8 mouse cellular contexts compared by ENCODE assay signal in the genomic region with DNA sequence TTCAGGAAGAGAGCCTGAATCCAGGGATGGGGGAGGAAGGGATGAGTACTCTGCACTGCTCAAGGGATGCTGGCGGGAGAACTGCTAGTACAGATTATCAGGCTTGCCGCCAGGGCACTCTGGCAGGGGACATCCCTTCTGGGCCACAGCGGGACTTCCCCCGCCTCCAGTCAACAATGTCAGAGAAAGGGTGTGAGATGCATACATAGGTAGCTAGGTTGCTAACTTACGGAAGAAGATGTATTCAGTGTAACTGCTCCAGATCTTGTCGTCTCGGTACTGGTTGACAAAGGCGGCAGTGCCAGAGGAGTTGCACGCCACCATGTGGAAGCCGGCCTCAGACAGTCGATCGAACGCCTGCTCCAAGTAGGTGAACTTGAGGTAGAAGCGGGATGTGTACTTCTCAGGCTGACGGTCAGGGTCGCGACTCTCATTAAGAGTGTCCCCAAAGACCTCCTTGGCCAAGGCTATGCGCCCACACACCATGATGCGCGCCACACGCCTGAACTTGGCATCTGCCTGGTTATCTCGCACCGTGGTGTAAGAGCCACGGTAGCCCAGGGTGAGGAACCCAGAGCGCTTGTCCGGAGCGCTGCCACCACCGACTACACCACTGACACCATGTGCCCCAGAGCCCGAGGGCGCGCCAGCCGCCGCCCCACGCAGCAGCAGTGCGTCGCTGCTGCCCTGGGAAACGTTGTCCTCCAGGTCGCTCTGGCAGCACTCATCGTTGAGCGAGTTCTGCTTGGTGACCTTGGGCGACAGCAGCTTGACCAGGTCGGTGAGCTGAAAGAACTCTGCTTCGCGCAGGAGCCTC. TPM values are rescaled to one million over a fixed set of nuclear protein-coding genes. Genes with fewer than 3 reads are reported as not detected.
DNase-seq lines count a peak whose midpoint lies in the region; ATAC-seq and TF ChIP-seq lines count a peak whose summit lies in the region.

No protein-coding gene starts in this region.

- peak; percentile 54 for TF ChIP-seq CTCF in stomach, postnatal 0 days (IDR thresholded peaks at IDR 0.05; ENCODE audit: low read depth)

- TF ChIP-seq EP300 in stomach, postnatal 0 days (optimal IDR thresholded peaks at IDR 0.05) = no peak

- peak; percentile 57 for DNase-seq in adrenal gland, adult 2 months
- peak; percentile 85 to 89 for DNase-seq in cerebellum, postnatal 14 days
- DNase-seq in frontal cortex, postnatal 25 days (ENCODE audit: low spot score in 2 of 2) = peak; percentile 40
- DNase-seq in left cerebral cortex, adult 9 months (ENCODE audit: low spot score in 2 of 2) = peak; percentile 35 to 57
- DNase-seq in midbrain, embryonic 10.5 days (ENCODE audit: low spot score) = peak; percentile 61
- peak; percentile 43 for DNase-seq in stomach, postnatal 0 days (ENCODE audit: low spot score)
- DNase-seq in urinary bladder, postnatal 10 days (ENCODE audit: low spot score) = no peak

- no peak overlapping the region for H3K27ac ChIP-seq in intestine, embryonic 15.5 days
- H3K27ac ChIP-seq in midbrain, embryonic 10.5 days (replicated peaks) = peak overlapping the region; percentile 71
- H3K27ac ChIP-seq in stomach, postnatal 0 days (replicated peaks) = no peak overlapping the region

- H3K27me3 ChIP-seq in intestine, embryonic 15.5 days (replicated peaks) = peaks cover 21% of the 10 kb centered on the region
- peaks cover 40% of the 10 kb centered on the region for H3K27me3 ChIP-seq in midbrain, embryonic 10.5 days (ENCODE audit: low read depth, poor library complexity, severe bottlenecking)
- no peaks in the 10 kb centered on the region for H3K27me3 ChIP-seq in stomach, postnatal 0 days (ENCODE audit: control insufficient read depth, insufficient read depth, low read length)

- no peaks in the 10 kb centered on the region for H3K9me3 ChIP-seq in intestine, embryonic 15.5 days
- no peaks in the 10 kb centered on the region for H3K9me3 ChIP-seq in midbrain, embryonic 10.5 days (replicated peaks)
- H3K9me3 ChIP-seq in stomach, postnatal 0 days (ENCODE audit: control insufficient read depth, low read length) = no peaks in the 10 kb centered on the region

- H3K4me1 ChIP-seq in intestine, embryonic 15.5 days (replicated peaks) = 0 out of 2 replicates have a peak, but pooled peaks cover 11% of the 10 kb centered on the region
- H3K4me1 ChIP-seq in midbrain, embryonic 10.5 days = peaks cover 24% of the 10 kb centered on the region
- no peaks in the 10 kb centered on the region for H3K4me1 ChIP-seq in stomach, postnatal 0 days (replicated peaks; ENCODE audit: control insufficient read depth, insufficient read depth)

- peak overlapping the region; percentile 54 for H3K4me3 ChIP-seq in intestine, embryonic 15.5 days (replicated peaks)
- H3K4me3 ChIP-seq in midbrain, embryonic 10.5 days = peak overlapping the region; percentile 69
- H3K4me3 ChIP-seq in stomach, postnatal 0 days (ENCODE audit: low read depth, low read length) = peak overlapping the region; percentile 48

- ATAC-seq in intestine, embryonic 15.5 days = peak; percentile 58
- peak; percentile 33; the same call in 1 of the 2 replicates for ATAC-seq in stomach, postnatal 0 days (ENCODE audit: low FRiP score, low TSS enrichment)

- WGBS in intestine, embryonic 15.5 days = 1% methylated on average over 44 of the region's 44 CpGs
- WGBS in midbrain, embryonic 10.5 days = 2% methylated on average over 44 of the region's 44 CpGs
- WGBS in stomach, postnatal 0 days = 1% methylated on average over 44 of the region's 44 CpGs

- peak overlapping the region; percentile 96 for H3K4me2 ChIP-seq in intestine, embryonic 15.5 days (replicated peaks)
- peak overlapping the region; percentile 84 for H3K4me2 ChIP-seq in stomach, postnatal 0 days (replicated peaks; ENCODE audit: low read depth)

- peak overlapping the region; percentile 26; the same call in 1 of the 2 replicates for H3K9ac ChIP-seq in intestine, embryonic 15.5 days
- no peak overlapping the region for H3K9ac ChIP-seq in stomach, postnatal 0 days (ENCODE audit: low read length)

- no peaks in the 10 kb centered on the region for H3K36me3 ChIP-seq in intestine, embryonic 15.5 days
- no peaks in the 10 kb centered on the region for H3K36me3 ChIP-seq in midbrain, embryonic 10.5 days
- H3K36me3 ChIP-seq in stomach, postnatal 0 days (ENCODE audit: control insufficient read depth, insufficient read depth, low read length) = no peaks in the 10 kb centered on the region

RNA-seq across cellular contexts. Expression of gene Kctd8, which starts 1.2 kb away (rescaled TPM):
- under 1 TPM; 0.28 to 0.40 TPM for total RNA-seq in adrenal gland, adult 2 months (2021)
- polyA plus RNA-seq in adrenal gland, adult 2 months (2012; rRNA removed) = 1.0 and 1.3 TPM in 2 replicates
- 0.69 and 0.70 TPM in 2 replicates for polyA plus RNA-seq in intestine, embryonic 15.5 days (2015; fragmentation: Nextera tagmentation; extraction: Ambion mirVana)
- 0.90 and 1.9 TPM in 2 replicates for polyA plus RNA-seq in midbrain, embryonic 10.5 days (2016; fragmentation: Nextera tagmentation; extraction: Ambion mirVana)
- polyA plus RNA-seq in stomach, postnatal 0 days (2015; fragmentation: Nextera tagmentation; extraction: Ambion mirVana) = 1.7 and 2.0 TPM in 2 replicates
